Comparison of ENCODE assay signal across 13 mouse cellular contexts in genomic region chr12:69813596-69813995, GRCm38 (mm10). TPM values are rescaled to one million over a fixed set of nuclear protein-coding genes. Genes with fewer than 3 reads are reported as not detected.
A peak's percentile ranks its signal among the peaks of the same experiment; 100 is the strongest.
DNase-seq lines count a peak whose midpoint lies in the region; ATAC-seq and TF ChIP-seq lines count a peak whose summit lies in the region.
"Had no signal": no experiment of that assay in that cellular context is flagged by ENCODE, and none has a peak within 500 bp of the region (broad histone marks: within the 10 kb centered on the region; RNA-seq: fewer than 3 reads in every experiment).

No protein-coding gene starts in this region.

- no peak for ATAC-seq in heart, embryonic 16.5 days (replicated peaks; ENCODE audit: extremely low read depth, insufficient read depth, low FRiP score)
- ATAC-seq in lung, postnatal 0 days: no peak

- 6% methylated on average over 2 of the region's 2 CpGs for WGBS in cerebellum, adult 2 months
- 75% methylated on average over 2 of the region's 2 CpGs for WGBS in heart, embryonic 16.5 days
- WGBS in lung, postnatal 0 days: 77% methylated on average over 2 of the region's 2 CpGs
- WGBS in small intestine, adult 2 months: 88% methylated on average over 2 of the region's 2 CpGs

- no peaks in the 10 kb centered on the region for H3K9me3 ChIP-seq in heart, embryonic 16.5 days (replicated peaks; ENCODE audit: control insufficient read depth, low read length)
- H3K9me3 ChIP-seq in lung, postnatal 0 days (ENCODE audit: low read length): no peaks in the 10 kb centered on the region
- H3K9me3 ChIP-seq: hindbrain, embryonic 13.5 days had no signal

- H3K4me2 ChIP-seq in heart, embryonic 16.5 days (ENCODE audit: low read depth, low read length): no peak overlapping the region
- no peak overlapping the region for H3K4me2 ChIP-seq in lung, postnatal 0 days (replicated peaks; ENCODE audit: low read depth, low read length)
- H3K4me2 ChIP-seq: hindbrain, embryonic 13.5 days had no signal

- H3K4me3 ChIP-seq in cerebellum, adult 2 months (replicated peaks; ENCODE audit: insufficient read depth, low read depth, low read length): no peak overlapping the region
- no peak overlapping the region for H3K4me3 ChIP-seq in heart, embryonic 16.5 days (ENCODE audit: low read length)
- no peak overlapping the region for H3K4me3 ChIP-seq in lung, postnatal 0 days (ENCODE audit: low read depth, low read length)
- H3K4me3 ChIP-seq in small intestine, adult 2 months (ENCODE audit: low read depth, low read length): no peak overlapping the region
- H3K4me3 ChIP-seq: hindbrain, embryonic 13.5 days had no signal

- no peak overlapping the region for H3K9ac ChIP-seq in heart, embryonic 16.5 days (ENCODE audit: low read length)
- H3K9ac ChIP-seq in lung, postnatal 0 days (replicated peaks; ENCODE audit: low read depth): no peak overlapping the region
- H3K9ac ChIP-seq: forebrain, postnatal 0 days; hindbrain, embryonic 13.5 days had no signal

- TF ChIP-seq POLR2A in cerebellum, adult 2 months (IDR thresholded peaks at IDR 0.05; ENCODE audit: borderline replicate concordance, insufficient read depth, low read length): no peak
- TF ChIP-seq POLR2A in small intestine, adult 2 months (IDR thresholded peaks at IDR 0.05; ENCODE audit: low read depth, low read length): no peak

- peaks cover 17% of the 10 kb centered on the region for H3K4me1 ChIP-seq in cerebellum, adult 2 months (ENCODE audit: control insufficient read depth, insufficient read depth, low read length)
- H3K4me1 ChIP-seq in heart, embryonic 16.5 days (ENCODE audit: control insufficient read depth, insufficient read depth, low read length): peaks cover 9% of the 10 kb centered on the region
- H3K4me1 ChIP-seq in lung, postnatal 0 days (ENCODE audit: insufficient read depth, low read depth, low read length): peaks cover 5% of the 10 kb centered on the region; the same call in 1 of the 2 replicates
- no peaks in the 10 kb centered on the region for H3K4me1 ChIP-seq in small intestine, adult 2 months (ENCODE audit: control insufficient read depth, insufficient read depth, insufficient read length, low read length)

- peak; percentile 20 to 37 for DNase-seq in cerebellum, adult 2 months
- DNase-seq in cerebellum, postnatal 10 days: no peak
- no peak for DNase-seq in heart, postnatal 10 days
- no peak for DNase-seq in lung, postnatal 0 days (ENCODE audit: low spot score)
- DNase-seq in lung, postnatal 14 days: no peak
- DNase-seq in embryo, embryonic 9.5 days (ENCODE audit: extremely low spot score): no peak
- DNase-seq: kidney, postnatal 14 days; right cerebral cortex, adult 18-20 months; thymus, adult 18-20 months had no signal

- H3K36me3 ChIP-seq in heart, embryonic 16.5 days (ENCODE audit: control insufficient read depth, insufficient read depth): peaks cover 31% of the 10 kb centered on the region
- H3K36me3 ChIP-seq in lung, postnatal 0 days (ENCODE audit: insufficient read depth, low read length): peaks cover 15% of the 10 kb centered on the region; the same call in 1 of the 2 replicates
- peaks cover 22% of the 10 kb centered on the region for H3K36me3 ChIP-seq in small intestine, adult 2 months (ENCODE audit: control insufficient read depth, insufficient read depth, low read length)

- intact Hi-C loops in heart, postnatal 10 days (cut with DNase I): no loop called here

- no peak for TF ChIP-seq EP300 in lung, postnatal 0 days (IDR thresholded peaks at IDR 0.05)

- peak overlapping the region; percentile 80 for H3K27ac ChIP-seq in cerebellum, adult 2 months (ENCODE audit: insufficient read depth, low read length)
- H3K27ac ChIP-seq in heart, embryonic 16.5 days (ENCODE audit: low read length): 0 out of 2 replicates have a peak overlapping the region, but pooled peaks have one; percentile 26
- peak overlapping the region; percentile 51 for H3K27ac ChIP-seq in lung, postnatal 0 days (ENCODE audit: low read length)
- 0 out of 2 replicates have a peak overlapping the region, but pooled peaks have one; percentile 28 for H3K27ac ChIP-seq in small intestine, adult 2 months (ENCODE audit: insufficient read depth, low read depth, low read length)

- no peak for TF ChIP-seq CTCF in cerebellum, adult 2 months (IDR thresholded peaks at IDR 0.05; ENCODE audit: borderline replicate concordance, insufficient read depth, low read depth, low read length)
- TF ChIP-seq CTCF in lung, postnatal 0 days (IDR thresholded peaks at IDR 0.05): no peak
- TF ChIP-seq CTCF in small intestine, adult 2 months (IDR thresholded peaks at IDR 0.05; ENCODE audit: extremely low read depth, insufficient read length, insufficient replicate concordance, low read depth, low read length): no peak

- H3K27me3 ChIP-seq in cerebellum, adult 2 months (ENCODE audit: control insufficient read depth, insufficient read depth, low read length): no peaks in the 10 kb centered on the region
- no peaks in the 10 kb centered on the region for H3K27me3 ChIP-seq in heart, embryonic 16.5 days (ENCODE audit: control insufficient read depth, insufficient read depth, low read length)
- no peaks in the 10 kb centered on the region for H3K27me3 ChIP-seq in lung, postnatal 0 days (replicated peaks; ENCODE audit: insufficient read depth, low read length)
- H3K27me3 ChIP-seq in small intestine, adult 2 months (ENCODE audit: control insufficient read depth, insufficient read depth, low read length): no peaks in the 10 kb centered on the region
- H3K27me3 ChIP-seq: hindbrain, embryonic 13.5 days had no signal

RNA-seq across cellular contexts. Expression of gene Cdkl1, which starts 22.5 kb away (rescaled TPM):
- polyA plus RNA-seq in cerebellum, adult 2 months (2012; rRNA removed): 20.1 and 24.2 TPM in 2 replicates
- polyA plus RNA-seq in heart, embryonic 16.5 days (2015; fragmentation: Nextera tagmentation; extraction: Ambion mirVana): 5.2 and 7.0 TPM in 2 replicates
- total RNA-seq in heart, postnatal 10 days (2021): 1 to 10 TPM; 7.0 to 9.2 TPM
- 2.7 and 3.1 TPM in 2 replicates for polyA plus RNA-seq in lung, postnatal 0 days (2015; fragmentation: Nextera tagmentation; extraction: Ambion mirVana)
- polyA plus RNA-seq in small intestine, adult 2 months (2012; rRNA removed): 0.29 and 0.52 TPM in 2 replicates

Comparison
In these comparisons a context has a peak if more than half of its experiments do, and no peak if none do; other contexts are left out.
1. DNase-seq: peak in cerebellum, adult 2 months (2 of 2); none in cerebellum, postnatal 10 days (0 of 2), heart, postnatal 10 days (0 of 2), lung, postnatal 0 days (single experiment), lung, postnatal 14 days (single experiment) and embryo, embryonic 9.5 days (single experiment).
2. H3K27ac ChIP-seq: peak in every context shown above with its lines; median percentile 80 in cerebellum, adult 2 months; 51 in lung, postnatal 0 days; 28 in small intestine, adult 2 months; 26 in heart, embryonic 16.5 days.